Mouse (Mus musculus) small intestine, adult 2 months (tissue): ENCODE data around the gene Xrcc5.

Experiments used
- CTCF ChIP-seq: fragments of 200-500 bp; IDR thresholded peaks from 2 replicates; pipeline ENCODE4 v1.5.1; 2012; ENCODE audit warnings: low read depth, mild to moderate bottlenecking, control low read depth, inconsistent platforms, low read length, moderate library complexity, mixed read lengths; ENCODE audit not compliant: insufficient replicate concordance, insufficient read length; ENCODE audit errors: extremely low read depth
- POLR2A ChIP-seq: fragments of 200-500 bp; IDR thresholded peaks from 2 replicates; pipeline ENCODE4 v1.6.1; 2012; ENCODE audit warnings: low read depth, mild to moderate bottlenecking, control low read depth, inconsistent platforms, low read length, moderate library complexity

DNA sequence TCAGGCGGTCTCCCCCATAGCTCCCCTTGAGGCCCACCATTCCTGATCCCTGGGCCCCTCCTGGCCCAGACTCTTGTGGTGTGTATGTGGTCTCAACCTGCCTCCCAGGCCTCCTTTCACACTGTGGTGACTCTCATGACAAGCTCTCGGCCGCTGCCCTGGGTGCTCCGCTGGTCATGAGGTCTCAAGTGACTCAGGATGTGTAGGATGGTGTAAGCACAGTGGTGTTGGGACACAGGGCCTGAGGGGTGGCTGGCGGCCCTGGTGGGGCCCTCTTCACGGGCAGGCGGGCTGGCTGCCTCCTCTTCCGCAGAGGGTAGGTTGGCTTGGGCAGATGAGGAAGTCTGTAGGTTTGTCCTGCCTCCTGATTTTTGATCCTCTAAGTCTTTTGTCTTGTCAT, 121.3 kb downstream of the Xrcc5 start:
- TF ChIP-seq CTCF (no peak), POLR2A (no peak)
